Mouse (Mus musculus) erythroblast, embryonic 14.5 days (primary cell): Measurements from ENCODE around the gene Casp9.

ENCODE experiments used
- GATA1 ChIP-seq: IDR thresholded peaks from 2 replicates; pipeline ENCODE4 v1.6.1; 2012; ENCODE audit warnings: low read length, inconsistent platforms, mixed read lengths
- TAL1 ChIP-seq: IDR thresholded peaks from 3 replicates; pipeline ENCODE4 v1.6.1; 2012; ENCODE audit warnings: low read length, inconsistent platforms, mixed read lengths

DNA sequence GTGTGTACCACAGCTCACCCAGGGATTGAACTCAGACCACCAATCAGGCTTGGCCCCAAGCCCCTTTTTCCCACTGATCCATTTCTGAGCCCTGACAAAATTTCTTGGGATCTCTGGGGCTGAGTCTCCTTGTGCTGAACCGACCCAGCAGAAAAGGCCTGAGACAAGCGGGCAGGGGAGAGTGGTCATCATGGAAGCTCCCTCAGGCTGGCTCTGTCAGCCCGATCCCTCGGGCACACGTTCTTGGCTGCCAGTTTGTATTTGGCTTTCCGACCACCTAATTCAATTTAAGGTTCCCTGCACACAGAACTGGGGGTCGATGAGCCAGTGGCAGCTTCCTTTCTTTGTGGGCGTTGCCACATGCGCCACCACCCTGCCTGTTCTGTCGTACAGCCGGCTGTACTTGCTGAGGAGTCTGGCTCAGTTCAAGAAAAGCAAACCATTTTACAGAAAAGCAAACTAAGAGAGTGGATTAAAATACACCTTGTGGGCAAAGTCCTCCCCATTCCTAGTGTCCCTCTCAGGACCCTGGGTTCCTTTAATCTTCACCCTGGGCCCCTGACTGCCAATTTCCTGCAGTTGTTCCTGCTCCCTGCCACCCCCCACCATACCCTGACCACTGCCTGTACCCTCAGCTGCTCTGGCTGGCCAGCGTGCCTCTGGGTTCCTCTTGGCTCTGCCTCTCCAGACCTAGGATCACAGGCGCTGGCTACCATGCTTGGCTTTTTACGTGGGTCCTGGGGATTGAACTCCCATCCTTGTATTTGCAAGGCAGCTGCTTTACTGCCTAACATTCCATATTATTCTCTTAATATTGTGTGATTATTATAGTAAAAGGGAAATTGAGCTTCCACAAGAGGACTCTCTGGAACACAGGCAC is 23.6 kb downstream of the Casp9 start:
- TF ChIP-seq GATA1, result no peak
- TF ChIP-seq TAL1, result no peak
